Mouse (Mus musculus) C2C12 (cell line): ENCODE measurements around the gene Ube2k. TPM values are rescaled to one million over a fixed set of nuclear protein-coding genes. Genes with fewer than 3 reads are reported as not detected.

Experiments used
- H3K27me3 ChIP-seq: one replicate; pipeline ENCODE4 v1.6.1; 2011; ENCODE audit not compliant: control insufficient read depth, insufficient read depth, insufficient read length
- H3K36me3 ChIP-seq: one replicate; pipeline ENCODE4 v1.6.1; 2011; ENCODE audit not compliant: control insufficient read depth, insufficient read depth
- H3K4me3 ChIP-seq: one replicate; pipeline ENCODE4 v1.5.1; 2011; ENCODE audit warnings: mild to moderate bottlenecking, control low read depth; ENCODE audit not compliant: poor library complexity, insufficient read depth, severe bottlenecking
- H3K79me2 ChIP-seq: one replicate; pipeline ENCODE4 v1.6.1; 2011; ENCODE audit not compliant: control insufficient read depth, insufficient read depth
- H3K79me3 ChIP-seq: one replicate; pipeline ENCODE4 v1.6.1; 2011; ENCODE audit warnings: low read depth, control low read depth
- H3ac ChIP-seq: one replicate; pipeline ENCODE3; 2011; ENCODE audit warnings: low read depth; ENCODE audit not compliant: control insufficient read depth, insufficient read length
- CEBPB ChIP-seq: IDR thresholded peaks from one replicate; pipeline ENCODE4 v1.6.1; 2011; ENCODE audit warnings: low read depth, mild to moderate bottlenecking, control low read depth, moderate library complexity
- CTCF ChIP-seq: IDR thresholded peaks from one replicate; pipeline ENCODE4 v1.5.1; 2011; ENCODE audit not compliant: control insufficient read depth, insufficient read depth, insufficient read length
- FOSL1 ChIP-seq: IDR thresholded peaks from one replicate; pipeline ENCODE4 v1.8.0; 2011; ENCODE audit warnings: mild to moderate bottlenecking, low read length; ENCODE audit not compliant: poor library complexity, insufficient read depth, severe bottlenecking
- MAX ChIP-seq: IDR thresholded peaks from one replicate; pipeline ENCODE4 v1.6.1; 2011; ENCODE audit warnings: mild to moderate bottlenecking, control low read depth
- MYOD1 ChIP-seq: IDR thresholded peaks from one replicate; pipeline ENCODE4 v1.6.1; 2011; ENCODE audit warnings: low read depth; ENCODE audit not compliant: control insufficient read depth, insufficient read length
- MYOG ChIP-seq: IDR thresholded peaks from one replicate; pipeline ENCODE4 v1.6.1; 2011; ENCODE audit not compliant: control insufficient read depth, insufficient read length; ENCODE audit errors: extremely low read depth
- USF1 ChIP-seq: IDR thresholded peaks from one replicate; pipeline ENCODE4 v1.6.1; 2011; ENCODE audit warnings: low read depth, mild to moderate bottlenecking, control low read depth, moderate library complexity
- long read RNA-seq, 2 experiments: library from polyadenylated mRNA; unstranded; transcript quantifications; one replicate each; pipeline ENCODE4 v2.0.0; 2019 to 2020
- polyA plus RNA-seq: library from polyadenylated mRNA; unstranded; fragments of >200 nt; fragmentation: generic; extraction: Trizol; gene quantifications from one replicate; pipeline ENCODE4 v1.2.1, GENCODE M21; 2012; ENCODE audit warnings: missing spikeins

Ube2k gene
- 98.7 TPM for polyA plus RNA-seq
- long read RNA-seq, experiment 1, full-length matches to known transcripts: 54 of 63 reads
- long read RNA-seq, experiment 1, partial matches to known transcripts: 4 of 63 reads
- long read RNA-seq, experiment 1, other reads (novel, unspliced or antisense): 5 of 63 reads
- long read RNA-seq, experiment 2, full-length matches to known transcripts: 35 of 36 reads
- long read RNA-seq, experiment 2, partial matches to known transcripts: 0 of 36 reads
- long read RNA-seq, experiment 2, other reads (novel, unspliced or antisense): 1 of 36 reads

- TF ChIP-seq CTCF: no peak
- no peak for TF ChIP-seq FOSL1
- TF ChIP-seq CEBPB: no peak
- TF ChIP-seq MYOG: no peak
- no peak for TF ChIP-seq MAX
- no peak for TF ChIP-seq USF1
- TF ChIP-seq MYOD1: no peak
- Histone ChIP-seq H3K27me3 (no peaks in the 10 kb centered on the region), H3ac (peak within 1 kb of the TSS; percentile 83), H3K4me3 (peak within 1 kb of the TSS; percentile 84), H3K79me2 (peaks cover 48% of the 10 kb centered on the region), H3K79me3 (peaks cover 45% of the 10 kb centered on the region), H3K36me3 (peaks cover 11% of the 10 kb centered on the region)
Measured at GRCm38 (mm10) chr5:65536751-65537419, at the start of gene Ube2k, which contains the start of gene Smim14. Gene Ube2k (plus strand): TSS chr5:65537233. Gene Smim14 (minus strand): TSS chr5:65537184.

- Histone ChIP-seq H3K27me3 (no peaks in the 10 kb centered on the region), H3ac (no peak overlapping the region), H3K79me3 (peaks cover 20% of the 10 kb centered on the region), H3K36me3 (no peaks in the 10 kb centered on the region), H3K4me3 (no peak overlapping the region), H3K79me2 (peaks cover 57% of the 10 kb centered on the region)
- no peak for TF ChIP-seq MYOD1
- no peak for TF ChIP-seq MAX
- TF ChIP-seq MYOG: no peak
- no peak for TF ChIP-seq CEBPB
- TF ChIP-seq FOSL1: no peak
- TF ChIP-seq CTCF: no peak
- no peak for TF ChIP-seq USF1
Measured at GRCm38 (mm10) chr5:65487381-65487780, 49.7 kb upstream of the Ube2k start.

- Histone ChIP-seq H3ac (no peak overlapping the region), H3K79me3 (peaks cover 18% of the 10 kb centered on the region), H3K4me3 (no peak overlapping the region), H3K27me3 (no peaks in the 10 kb centered on the region), H3K79me2 (peaks cover 51% of the 10 kb centered on the region), H3K36me3 (no peaks in the 10 kb centered on the region)
- TF ChIP-seq MYOD1: no peak
- no peak for TF ChIP-seq MAX
- no peak for TF ChIP-seq FOSL1
- TF ChIP-seq MYOG: no peak
- TF ChIP-seq CTCF: no peak
Measured at GRCm38 (mm10) chr5:65488725-65489124, 48.3 kb upstream of the Ube2k start.

GRCm38 (mm10) chr5:65489830-65490229, 47.2 kb upstream of the Ube2k start:
- TF ChIP-seq CEBPB (no peak), MYOD1 (no peak), CTCF (no peak), USF1 (no peak), FOSL1 (no peak), MAX (no peak), MYOG (no peak)
- Histone ChIP-seq H3K79me2 (peaks cover 45% of the 10 kb centered on the region), H3ac (no peak overlapping the region), H3K4me3 (no peak overlapping the region), H3K27me3 (no peaks in the 10 kb centered on the region), H3K79me3 (peaks cover 18% of the 10 kb centered on the region), H3K36me3 (no peaks in the 10 kb centered on the region)

GRCm38 (mm10) chr5:65491767-65492715, 45.0 kb upstream of the Ube2k start:
- Histone ChIP-seq H3K27me3 (no peaks in the 10 kb centered on the region), H3K4me3 (peak overlapping the region; percentile 55), H3K79me3 (peaks cover 17% of the 10 kb centered on the region), H3ac (peak overlapping the region; percentile 76), H3K79me2 (peaks cover 39% of the 10 kb centered on the region), H3K36me3 (no peaks in the 10 kb centered on the region)
- TF ChIP-seq MYOG (no peak), USF1 (no peak), FOSL1 (no peak), MAX (no peak), MYOD1 (no peak), CEBPB (no peak), CTCF (peak; percentile 15)
